Mouse (Mus musculus): ENCODE results near the gene Cdk14. TPM values are rescaled to one million over a fixed set of nuclear protein-coding genes. Genes with fewer than 3 reads are reported as not detected.

Gene Cdk14
- total RNA-seq, 2 experiments from 2014 or later: 138 TPM

- intact Hi-C loops (cut with DNase I): no loop called here
- DNase-seq (ENCODE audit: extremely low spot score in 1 of 2, low spot score in 2 of 2): no peak
Measured at GRCm38 (mm10) chr5:5370322-5371082, 49.6 kb downstream of the Cdk14 start.

- no peak for DNase-seq (ENCODE audit: extremely low spot score in 1 of 2, low spot score in 2 of 2)
- intact Hi-C loops (cut with DNase I): no loop called here
Measured at GRCm38 (mm10) chr5:5368389-5369164, 51.5 kb downstream of the Cdk14 start.

GRCm38 (mm10) chr5:5367550-5367949, 52.6 kb downstream of the Cdk14 start:
- no peak for DNase-seq (ENCODE audit: extremely low spot score in 1 of 2, low spot score in 2 of 2)
- intact Hi-C loops (cut with DNase I): no loop called here

GRCm38 (mm10) chr5:5365285-5366076, 54.6 kb downstream of the Cdk14 start:
- DNase-seq (ENCODE audit: extremely low spot score in 1 of 2, low spot score in 2 of 2): no peak
- intact Hi-C loops (cut with DNase I): no loop called here

- DNase-seq (ENCODE audit: extremely low spot score in 1 of 2, low spot score in 2 of 2): no peak
- intact Hi-C loops (cut with DNase I): no loop called here
Measured at GRCm38 (mm10) chr5:5361684-5362083, 58.4 kb downstream of the Cdk14 start.

GRCm38 (mm10) chr5:5360338-5360737, 59.8 kb downstream of the Cdk14 start:
- intact Hi-C loops (cut with DNase I): no loop called here
- no peak for DNase-seq (ENCODE audit: extremely low spot score in 1 of 2, low spot score in 2 of 2)

- DNase-seq (ENCODE audit: extremely low spot score in 1 of 2, low spot score in 2 of 2): no peak
- intact Hi-C loops (cut with DNase I): no loop called here
Measured at GRCm38 (mm10) chr5:5359915-5360314, 60.2 kb downstream of the Cdk14 start.

GRCm38 (mm10) chr5:5359370-5359769, 60.7 kb downstream of the Cdk14 start:
- intact Hi-C loops (cut with DNase I): no loop called here
- DNase-seq (ENCODE audit: extremely low spot score in 1 of 2, low spot score in 2 of 2): no peak

- no peak for DNase-seq (ENCODE audit: extremely low spot score in 1 of 2, low spot score in 2 of 2)
- intact Hi-C loops (cut with DNase I): no loop called here
Measured at GRCm38 (mm10) chr5:5358019-5358717, 61.9 kb downstream of the Cdk14 start.

- DNase-seq (ENCODE audit: extremely low spot score in 1 of 2, low spot score in 2 of 2): no peak
- intact Hi-C loops (cut with DNase I): no loop called here
Measured at GRCm38 (mm10) chr5:5354684-5355368, 65.3 kb downstream of the Cdk14 start.

GRCm38 (mm10) chr5:5353946-5354345, 66.2 kb downstream of the Cdk14 start:
- DNase-seq (ENCODE audit: extremely low spot score in 1 of 2, low spot score in 2 of 2): no peak
- intact Hi-C loops (cut with DNase I): no loop called here

- intact Hi-C loops (cut with DNase I): no loop called here
- DNase-seq (ENCODE audit: extremely low spot score in 1 of 2, low spot score in 2 of 2): no peak
Measured at GRCm38 (mm10) chr5:5344646-5345045, 75.5 kb downstream of the Cdk14 start.

GRCm38 (mm10) chr5:5343741-5344140, 76.4 kb downstream of the Cdk14 start:
- intact Hi-C loops (cut with DNase I): no loop called here

GRCm38 (mm10) chr5:5343267-5343666, 76.8 kb downstream of the Cdk14 start:
- DNase-seq (ENCODE audit: extremely low spot score in 1 of 2, low spot score in 2 of 2): no peak
- intact Hi-C loops (cut with DNase I): no loop called here

More at GRCm38 (mm10) chr5:5343741-5344140, 76.4 kb downstream of the Cdk14 start:
- DNase-seq (ENCODE audit: extremely low spot score in 1 of 2, low spot score in 2 of 2): no peak

GRCm38 (mm10) chr5:5342410-5343137, 77.5 kb downstream of the Cdk14 start:
- peak; percentile 76 to 87 for DNase-seq (ENCODE audit: extremely low spot score in 1 of 2, low spot score in 2 of 2)
- intact Hi-C loops (cut with DNase I): no loop called here

GRCm38 (mm10) chr5:5341611-5342010, 78.5 kb downstream of the Cdk14 start:
- no peak for DNase-seq (ENCODE audit: extremely low spot score in 1 of 2, low spot score in 2 of 2)
- intact Hi-C loops (cut with DNase I): no loop called here

GRCm38 (mm10) chr5:5333916-5334315, 86.2 kb downstream of the Cdk14 start:
- intact Hi-C loops (cut with DNase I): no loop called here
- no peak for DNase-seq (ENCODE audit: extremely low spot score in 1 of 2, low spot score in 2 of 2)

Measured in left cerebral cortex, postnatal 10 days (tissue).